Mouse (Mus musculus) forebrain, embryonic 11.5 days (tissue): Measurements from ENCODE around the gene Arhgef6. TPM values are rescaled to one million over a fixed set of nuclear protein-coding genes. Genes with fewer than 3 reads are reported as not detected.

Source experiments
- ATAC-seq: fragments of 200-750 bp; cut with Nextera tagmentation; replicated peaks from 2 replicates; pipeline ENCODE4 v1.8.0; 2017; ENCODE audit warnings: moderate TSS enrichment; ENCODE audit not compliant: low FRiP score
- DNase-seq: peaks from one replicate; pipeline ENCODE4 v3.0.0-alpha.2; 2017; ENCODE audit warnings: low spot score
- H3K27ac ChIP-seq: fragments of 300-500 bp; sonication (generic); 2 replicates; pipeline ENCODE4 v1.5.1; 2014; ENCODE audit warnings: low read depth, low read length
- H3K27me3 ChIP-seq: fragments of 300-500 bp; sonication (generic); 2 replicates; pipeline ENCODE4 v1.6.1; 2014; ENCODE audit warnings: mild to moderate bottlenecking, low read length, mixed read lengths; ENCODE audit not compliant: control insufficient read depth, insufficient read depth
- H3K36me3 ChIP-seq: fragments of 300-500 bp; sonication (generic); 2 replicates; pipeline ENCODE4 v1.6.1; 2014; ENCODE audit warnings: mild to moderate bottlenecking, low read length, moderate library complexity, mixed read lengths; ENCODE audit not compliant: control insufficient read depth, insufficient read depth
- H3K4me1 ChIP-seq: fragments of 300-500 bp; sonication (generic); replicated peaks from 2 replicates; pipeline ENCODE4 v1.6.1; 2014; ENCODE audit warnings: low read length, mixed read lengths; ENCODE audit not compliant: control insufficient read depth, insufficient read depth
- H3K4me2 ChIP-seq: fragments of 300-500 bp; sonication (generic); 2 replicates; pipeline ENCODE4 v1.6.1; 2014; ENCODE audit warnings: low read depth, mild to moderate bottlenecking, low read length, moderate library complexity, mixed read lengths; ENCODE audit not compliant: severe bottlenecking
- H3K4me3 ChIP-seq: fragments of 300-500 bp; sonication (generic); 2 replicates; pipeline ENCODE4 v1.5.1; 2014; ENCODE audit warnings: low read depth, low read length
- H3K9ac ChIP-seq: fragments of 300-500 bp; sonication (generic); 2 replicates; pipeline ENCODE4 v1.6.1; 2014; ENCODE audit warnings: low read length
- H3K9me3 ChIP-seq: fragments of 300-500 bp; sonication (generic); 2 replicates; pipeline ENCODE4 v1.6.1; 2016; ENCODE audit warnings: low read length, mixed read lengths; ENCODE audit not compliant: control insufficient read depth
- WGBS: fragments of 180-500 bp; shearing (Covaris S2); extraction: QIAGEN DNeasy Blood & Tissue Kit; methylation state at CpG from one replicate; pipeline ENCODE4 v1.1.7; 2014; 5-methylcytosine and 5-hydroxymethylcytosine counted together
- polyA plus RNA-seq: library from polyadenylated mRNA; unstranded; fragments of >200 nt; fragmentation: Nextera tagmentation; extraction: Ambion mirVana; gene quantifications from 2 replicates; pipeline ENCODE4 v1.2.1, GENCODE M21; 2014

Arhgef6 gene
- 6.7 and 7.0 TPM in 2 replicates for polyA plus RNA-seq

GRCm38 (mm10) chrX:57338371-57339211 is at the start of gene Arhgef6:
Gene Arhgef6 (minus strand): TSS chrX:57338729.
- DNase-seq (no peak), ATAC-seq (no peak)
- no peak within 1 kb of the TSS for H3K27ac ChIP-seq
- H3K4me3 ChIP-seq: no peak within 1 kb of the TSS
- H3K9ac ChIP-seq: no peak within 1 kb of the TSS
- no peak within 1 kb of the TSS for H3K4me2 ChIP-seq
- no peaks in the 10 kb centered on the region for H3K27me3 ChIP-seq
- no peaks in the 10 kb centered on the region for H3K9me3 ChIP-seq
- H3K4me1 ChIP-seq: no peaks in the 10 kb centered on the region
- 74% methylated on average over 18 of the region's 18 CpGs for WGBS
- no peaks in the 10 kb centered on the region for H3K36me3 ChIP-seq

GRCm38 (mm10) chrX:57380915-57381314 is 42.4 kb upstream of the Arhgef6 start:
- Histone ChIP-seq H3K27me3 (no peaks in the 10 kb centered on the region), H3K9me3 (no peaks in the 10 kb centered on the region), H3K4me3 (no peak overlapping the region), H3K9ac (no peak overlapping the region), H3K4me1 (no peaks in the 10 kb centered on the region), H3K4me2 (no peak overlapping the region), H3K36me3 (peaks cover 3% of the 10 kb centered on the region; the same call in 1 of the 2 replicates), H3K27ac (no peak overlapping the region)
- no peak for ATAC-seq
- no peak for DNase-seq
- 79% methylated on average over 5 of the region's 5 CpGs for WGBS

- no peaks in the 10 kb centered on the region for H3K4me1 ChIP-seq
- WGBS: 90% methylated on average over 3 of the region's 3 CpGs
- no peak overlapping the region for H3K4me3 ChIP-seq
- H3K9me3 ChIP-seq: no peaks in the 10 kb centered on the region
- no peaks in the 10 kb centered on the region for H3K27me3 ChIP-seq
- peaks cover 3% of the 10 kb centered on the region; the same call in 1 of the 2 replicates for H3K36me3 ChIP-seq
- ATAC-seq (no peak), DNase-seq (no peak)
- no peak overlapping the region for H3K9ac ChIP-seq
- H3K4me2 ChIP-seq: no peak overlapping the region
- no peak overlapping the region for H3K27ac ChIP-seq
Observed at GRCm38 (mm10) chrX:57378579-57378978, 40.0 kb upstream of the Arhgef6 start.

- Histone ChIP-seq H3K36me3 (peaks cover 3% of the 10 kb centered on the region; the same call in 1 of the 2 replicates), H3K9me3 (no peaks in the 10 kb centered on the region), H3K27me3 (no peaks in the 10 kb centered on the region), H3K4me2 (no peak overlapping the region), H3K4me1 (no peaks in the 10 kb centered on the region), H3K9ac (no peak overlapping the region), H3K27ac (no peak overlapping the region), H3K4me3 (no peak overlapping the region)
- DNase-seq: no peak
- 80% methylated on average over 3 of the region's 3 CpGs for WGBS
- ATAC-seq: no peak
Observed at GRCm38 (mm10) chrX:57377096-57377495, 38.6 kb upstream of the Arhgef6 start.

GRCm38 (mm10) chrX:57374029-57374428 is 35.5 kb upstream of the Arhgef6 start:
- Histone ChIP-seq H3K27me3 (no peaks in the 10 kb centered on the region), H3K4me3 (no peak overlapping the region), H3K36me3 (peaks cover 3% of the 10 kb centered on the region; the same call in 1 of the 2 replicates), H3K4me1 (no peaks in the 10 kb centered on the region), H3K9ac (no peak overlapping the region), H3K4me2 (no peak overlapping the region), H3K27ac (no peak overlapping the region), H3K9me3 (no peaks in the 10 kb centered on the region)
- ATAC-seq (no peak), DNase-seq (no peak)
- 81% methylated on average over 2 of the region's 2 CpGs for WGBS

GRCm38 (mm10) chrX:57373543-57373942 is 35.0 kb upstream of the Arhgef6 start:
- H3K4me1 ChIP-seq: no peaks in the 10 kb centered on the region
- H3K27ac ChIP-seq: no peak overlapping the region
- no peaks in the 10 kb centered on the region for H3K27me3 ChIP-seq
- WGBS: 91% methylated on average over 2 of the region's 2 CpGs
- H3K9me3 ChIP-seq: no peaks in the 10 kb centered on the region
- H3K4me3 ChIP-seq: no peak overlapping the region
- no peak overlapping the region for H3K4me2 ChIP-seq
- DNase-seq: no peak
- ATAC-seq: no peak
- no peak overlapping the region for H3K9ac ChIP-seq
- H3K36me3 ChIP-seq: peaks cover under 1% of the 10 kb centered on the region; the same call in 1 of the 2 replicates

- Histone ChIP-seq H3K36me3 (no peaks in the 10 kb centered on the region), H3K4me1 (no peaks in the 10 kb centered on the region), H3K9ac (no peak overlapping the region), H3K27me3 (no peaks in the 10 kb centered on the region), H3K4me3 (no peak overlapping the region), H3K27ac (no peak overlapping the region), H3K9me3 (no peaks in the 10 kb centered on the region), H3K4me2 (no peak overlapping the region)
- no peak for ATAC-seq
- WGBS: 91% methylated on average over 4 of the region's 4 CpGs
- no peak for DNase-seq
Observed at GRCm38 (mm10) chrX:57372965-57373364, 34.4 kb upstream of the Arhgef6 start.

GRCm38 (mm10) chrX:57364891-57365569 is 26.5 kb upstream of the Arhgef6 start:
- 71% methylated on average over 2 of the region's 2 CpGs for WGBS

More at GRCm38 (mm10) chrX:57364891-57365569, 26.5 kb upstream of the Arhgef6 start:
- no peak overlapping the region for H3K4me2 ChIP-seq
- no peak overlapping the region for H3K9ac ChIP-seq
- no peak for DNase-seq
- no peaks in the 10 kb centered on the region for H3K4me1 ChIP-seq
- no peaks in the 10 kb centered on the region for H3K9me3 ChIP-seq
- H3K4me3 ChIP-seq: no peak overlapping the region
- H3K27ac ChIP-seq: no peak overlapping the region
- ATAC-seq: no peak
- H3K27me3 ChIP-seq: no peaks in the 10 kb centered on the region
- no peaks in the 10 kb centered on the region for H3K36me3 ChIP-seq
